Mouse (Mus musculus) megakaryocyte-erythroid progenitor cell, adult 5-6 weeks (primary cell): Measurements from ENCODE around the gene Odf2. TPM values are rescaled to one million over a fixed set of nuclear protein-coding genes. Genes with fewer than 3 reads are reported as not detected.
A peak's percentile ranks its signal among the peaks of the same experiment; 100 is the strongest.

Experiments used
- ATAC-seq: replicated peaks from 2 replicates; pipeline ENCODE4 v1.8.0; 2016; ENCODE audit warnings: mild to moderate bottlenecking, inconsistent platforms; ENCODE audit not compliant: severe bottlenecking, poor library complexity, low FRiP score, low TSS enrichment
- total RNA-seq, 2 experiments: library from RNA; stranded (forward) in 1 of 2; stranded (reverse) in 1 of 2; fragments of 200-1000, 215-1000 nt in 1 of 2; fragments of >200 nt in 1 of 2; fragmentation: Nextera tagmentation in 1 of 2; gene quantifications; 2 replicates each; pipeline ENCODE4 v1.2.3; 2014 to 2017

Odf2 gene
- total RNA-seq, 2 experiments from 2014 or later = 70.1 to 78.3 TPM

DNA sequence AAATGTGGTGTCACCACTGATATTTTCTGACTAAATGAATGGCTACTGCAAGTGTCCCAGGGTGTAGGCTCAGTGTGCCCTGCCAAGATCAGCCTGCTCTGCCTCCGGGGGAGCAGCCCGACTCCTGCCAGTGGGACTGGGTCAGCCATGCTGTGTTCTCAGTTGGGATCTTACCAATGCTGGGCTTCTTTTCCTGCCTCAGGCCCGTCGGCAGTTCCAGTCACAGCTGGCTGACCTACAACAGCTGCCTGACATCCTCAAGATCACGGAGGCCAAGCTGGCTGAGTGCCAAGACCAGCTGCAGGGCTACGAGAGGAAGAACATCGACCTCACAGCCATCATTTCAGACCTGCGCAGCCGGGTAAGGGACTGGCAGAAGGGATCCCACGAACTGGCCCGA lies 33.0 kb downstream of the Odf2 start:
- ATAC-seq = no peak

DNA sequence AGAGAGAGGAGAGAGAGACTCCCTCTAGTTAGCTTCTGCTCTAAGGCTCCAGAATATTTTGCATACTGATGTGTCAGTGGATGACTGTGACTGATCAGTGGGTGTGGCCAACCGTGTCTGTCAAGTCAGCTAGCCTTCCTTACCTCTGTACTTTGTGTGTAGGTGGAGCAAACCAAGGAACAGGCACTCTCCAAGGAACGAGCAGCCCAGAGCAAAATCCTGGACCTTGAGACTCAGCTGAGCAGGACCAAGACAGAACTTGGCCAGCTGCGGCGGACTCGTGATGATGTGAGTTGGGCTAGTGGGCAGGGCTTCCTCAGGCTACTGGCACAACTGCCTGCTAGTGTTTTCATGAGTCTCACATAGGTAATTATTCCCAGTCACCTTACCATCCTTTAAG lies 37.5 kb downstream of the Odf2 start:
- no peak for ATAC-seq

- no peak for ATAC-seq
Observed at GRCm38 (mm10) chr2:29930506-29930905, 41.5 kb downstream of the Odf2 start.

DNA sequence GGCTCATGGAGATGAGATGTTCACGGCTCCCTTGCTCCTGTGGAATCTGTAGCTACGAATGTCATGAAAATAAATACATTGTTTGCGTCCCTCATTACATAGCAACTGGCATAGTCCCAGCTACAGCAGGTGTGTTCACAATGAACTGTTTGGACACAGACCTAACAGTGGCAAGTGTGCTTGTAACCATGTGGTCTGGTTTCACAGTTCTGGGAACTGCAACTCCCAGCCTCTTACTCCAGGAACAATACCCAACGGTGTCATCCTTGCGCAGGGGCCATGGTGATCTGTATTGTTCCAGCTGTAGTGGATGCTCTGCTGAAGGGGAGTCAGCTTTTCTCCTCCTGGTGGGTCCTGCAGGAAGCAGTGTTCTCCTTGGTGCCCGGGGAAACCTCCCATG lies 42.2 kb downstream of the Odf2 start:
- ATAC-seq = no peak

DNA sequence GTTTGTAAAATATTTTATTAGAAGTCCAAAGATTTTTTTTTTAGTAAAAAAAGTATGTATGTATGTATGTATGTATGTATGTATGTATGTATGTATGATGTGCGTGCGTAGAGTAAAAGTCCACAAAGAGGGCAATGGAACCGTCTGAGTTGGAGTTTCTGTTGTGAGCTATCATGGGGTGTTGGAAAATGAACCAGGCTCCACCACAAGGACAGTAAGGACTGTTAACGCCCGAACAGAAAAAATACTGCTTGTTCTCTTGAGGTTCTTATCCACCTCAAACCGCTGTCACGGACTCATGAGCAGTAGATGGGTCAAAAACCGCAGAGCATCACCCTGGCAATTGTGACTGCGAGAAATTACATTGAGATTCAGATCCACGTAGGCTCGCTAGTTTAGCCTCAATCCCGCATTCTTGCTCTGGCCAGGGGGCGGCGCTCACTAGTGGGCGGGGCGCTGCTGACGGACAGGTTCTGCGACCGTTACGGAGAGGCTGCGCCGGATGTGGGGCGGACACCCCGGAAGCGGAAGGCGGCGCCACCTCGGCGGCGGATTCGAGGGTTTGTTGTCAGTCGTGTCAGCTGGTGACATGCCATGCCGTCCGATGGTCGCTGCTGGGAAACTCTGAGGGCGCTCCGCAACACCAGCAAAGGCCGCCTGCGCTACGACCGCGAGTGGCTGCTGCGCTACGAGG lies 46.0 kb downstream of the Odf2 start, which contains the start of gene Gle1:
Gle1 (plus strand) TSS at position 521 of the 694 bp plus-strand sequence.
- peak; percentile 96 for ATAC-seq

GRCm38 (mm10) chr2:29940073-29940472 lies 51.1 kb downstream of the Odf2 start:
- ATAC-seq = no peak

DNA sequence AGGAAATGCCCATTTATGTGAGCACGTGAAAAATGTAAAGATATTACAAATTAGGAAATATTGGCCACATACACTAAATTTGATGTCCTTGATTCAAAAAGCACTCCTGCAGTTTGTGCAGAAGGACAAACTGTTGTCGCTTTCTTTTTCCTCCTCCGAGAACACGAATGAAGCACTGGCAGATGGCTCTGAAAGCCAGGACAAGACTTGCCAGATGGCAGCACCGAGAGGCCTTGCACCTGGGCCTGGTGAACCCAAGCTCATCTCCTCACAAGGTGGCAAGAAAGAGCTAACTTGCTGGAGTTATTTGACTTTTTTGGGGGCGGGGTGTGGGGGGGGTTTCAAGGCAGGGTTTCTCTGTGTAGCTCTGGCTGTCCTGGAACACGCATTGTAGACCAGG lies 51.8 kb downstream of the Odf2 start:
- ATAC-seq = no peak

DNA sequence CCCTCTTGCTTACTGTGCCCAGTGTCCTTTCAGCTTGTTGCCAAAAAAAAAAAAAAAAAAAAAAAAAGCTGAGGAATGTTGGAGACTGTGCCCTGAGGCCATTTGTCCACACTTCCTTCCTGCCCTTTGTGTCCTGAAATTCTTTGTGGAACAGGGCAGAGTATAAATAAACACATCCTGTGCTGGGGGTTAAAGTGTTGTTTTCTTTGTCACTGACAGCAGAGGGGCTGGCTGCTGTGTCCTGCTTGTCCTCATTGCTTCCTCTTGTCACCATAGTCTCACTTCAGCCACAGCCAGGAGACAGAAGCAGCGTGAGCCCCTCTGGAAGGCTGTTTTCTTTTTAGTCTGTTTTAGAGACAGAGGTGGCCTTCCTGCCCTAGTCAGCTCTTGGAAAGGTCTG lies 55.7 kb downstream of the Odf2 start:
- ATAC-seq = no peak

GRCm38 (mm10) chr2:29948896-29949295 lies 59.9 kb downstream of the Odf2 start:
- no peak for ATAC-seq

DNA sequence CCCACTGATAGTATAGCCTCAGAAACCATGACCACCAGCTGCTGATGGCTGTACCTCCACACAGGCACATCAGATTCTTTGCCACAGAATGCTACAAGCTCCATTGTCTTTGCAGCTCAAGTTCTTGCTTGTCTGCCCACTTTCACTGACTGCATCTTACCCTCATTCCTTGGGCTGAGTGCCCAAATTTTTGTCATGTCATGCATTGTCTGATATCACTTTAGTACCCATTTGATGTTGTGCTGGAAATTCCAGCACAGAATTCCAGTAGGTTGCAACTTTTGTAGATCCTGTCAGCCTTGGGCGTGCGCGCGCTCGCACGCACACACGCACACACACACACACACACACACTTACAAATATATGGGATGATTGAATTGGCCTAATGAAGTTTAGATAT lies 72.2 kb downstream of the Odf2 start:
- ATAC-seq = no peak

- no peak for ATAC-seq
Observed at GRCm38 (mm10) chr2:29964354-29965249, 75.6 kb downstream of the Odf2 start.

- ATAC-seq = peak; percentile 96
Observed at GRCm38 (mm10) chr2:29965250-29965843, 76.3 kb downstream of the Odf2 start, which contains the start of gene Sptan1. Sptan1 (plus strand) TSS chr2:29965560.

- ATAC-seq = no peak
Observed at GRCm38 (mm10) chr2:29965906-29966305, 76.9 kb downstream of the Odf2 start.

DNA sequence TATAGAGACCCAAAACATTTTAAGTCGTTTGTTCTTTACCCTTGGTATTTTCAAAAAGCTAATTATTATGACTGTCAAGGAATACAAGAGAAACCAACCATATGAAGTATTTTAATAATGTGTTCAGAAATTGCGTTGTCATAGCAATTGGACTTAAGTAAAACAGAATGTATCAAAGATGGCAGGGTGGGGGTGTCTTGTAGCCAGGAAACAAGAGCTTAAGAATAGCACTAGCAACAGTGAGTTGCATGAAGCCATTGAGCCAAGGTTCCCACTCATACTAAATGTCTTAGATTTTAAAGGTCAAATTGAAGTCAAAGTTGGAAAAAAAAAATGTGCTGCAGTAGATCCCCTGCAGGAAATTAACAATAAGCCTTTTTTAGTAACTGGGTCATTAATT lies 77.8 kb downstream of the Odf2 start:
- no peak for ATAC-seq

DNA sequence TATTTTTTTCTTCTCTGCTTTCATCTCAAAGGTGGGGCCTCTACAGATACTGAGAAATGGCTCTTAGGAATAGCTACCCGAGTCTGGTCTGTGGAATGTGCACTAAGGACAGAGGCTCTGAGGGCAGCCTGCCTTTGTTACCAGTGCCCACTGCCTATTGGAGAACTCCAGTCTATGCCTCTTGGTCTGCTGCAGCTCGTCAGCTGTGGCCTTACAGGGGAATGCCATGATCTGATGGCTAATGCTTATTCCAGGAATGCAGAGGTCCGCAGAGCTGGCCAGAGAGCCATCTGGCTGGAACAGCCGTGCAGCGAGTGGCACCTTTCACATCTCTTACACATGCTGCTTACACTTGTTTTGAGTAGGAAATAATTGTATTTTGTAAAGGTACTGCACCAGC lies 78.7 kb downstream of the Odf2 start:
- ATAC-seq = no peak

GRCm38 (mm10) chr2:29968638-29969037 lies 79.6 kb downstream of the Odf2 start:
- no peak for ATAC-seq

- peak; percentile 94 for ATAC-seq
Observed at GRCm38 (mm10) chr2:29971838-29972635, 83.0 kb downstream of the Odf2 start.

DNA sequence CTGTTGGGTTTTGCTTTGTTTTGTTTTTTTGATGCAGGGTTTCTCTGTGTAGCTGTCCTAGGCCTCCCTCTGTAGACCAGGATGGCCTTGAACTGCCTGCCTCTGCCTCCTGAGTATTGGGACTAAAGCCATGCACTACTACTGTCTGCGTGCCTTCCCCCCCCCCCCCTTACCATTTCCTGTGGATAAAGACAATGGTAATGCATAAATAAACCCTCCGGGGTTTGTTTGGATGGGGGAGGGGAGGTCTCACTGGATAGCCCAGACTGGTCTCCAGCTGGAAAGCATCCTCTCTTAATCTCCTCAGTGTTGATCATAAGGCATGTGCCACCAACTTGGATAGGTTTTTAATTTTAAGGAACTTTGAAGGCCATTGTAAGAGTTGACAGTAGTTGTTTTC lies 84.5 kb downstream of the Odf2 start:
- ATAC-seq = no peak

DNA sequence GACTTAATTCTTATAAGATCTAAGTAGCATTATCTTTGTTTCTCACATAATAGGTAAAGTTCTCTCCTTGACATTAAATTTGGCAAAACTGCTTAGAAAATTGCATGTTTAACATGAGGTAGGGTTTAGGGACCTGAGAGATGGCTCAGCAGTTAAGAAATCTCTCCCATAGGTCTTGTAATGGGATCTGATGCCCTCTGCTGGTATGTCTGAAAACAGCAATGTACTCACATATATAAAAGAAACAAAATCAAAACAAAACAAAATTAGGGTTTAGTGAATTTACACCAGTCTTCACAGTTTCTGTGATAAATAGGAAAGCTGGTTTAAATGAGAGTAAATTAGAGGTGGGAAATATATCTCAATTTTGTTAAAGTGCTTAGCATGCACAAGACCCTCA lies 88.3 kb downstream of the Odf2 start:
- no peak for ATAC-seq

GRCm38 (mm10) chr2:29980661-29981060 lies 91.6 kb downstream of the Odf2 start:
- ATAC-seq = no peak
